Mouse (Mus musculus): ENCODE measurements at regions not wholly inside any gene's neighbourhood (a gene's known extent, or its start where the extent isn't known, plus 50 kb on each side); places are given as distances from the start of the nearest gene placed in this dataset.

GRCm38 (mm10) chr1:124652251-124652861 is 607.0 kb upstream of the Dpp10 start:
- Histone ChIP-seq H3K27ac (no peak overlapping the region), H3K27me3 (ENCODE audit: insufficient read depth, low read length) (no peaks in the 10 kb centered on the region), H3K9me3 (ENCODE audit: low read length) (no peaks in the 10 kb centered on the region), H3K4me2 (ENCODE audit: low read depth, low read length) (no peak overlapping the region), H3K9ac (replicated peaks; ENCODE audit: low read length) (no peak overlapping the region), H3K4me3 (ENCODE audit: low read length) (no peak overlapping the region), H3K36me3 (ENCODE audit: insufficient read depth, low read length) (no peaks in the 10 kb centered on the region), H3K4me1 (ENCODE audit: insufficient read depth, low read length) (no peaks in the 10 kb centered on the region)
- 63% methylated on average over 3 of the region's 3 CpGs for WGBS
- DNase-seq (ENCODE audit: low spot score) (peak; percentile 76), ATAC-seq (no peak)
- TF ChIP-seq CTCF (IDR thresholded peaks at IDR 0.05; ENCODE audit: low read depth): peak; percentile 66

DNA sequence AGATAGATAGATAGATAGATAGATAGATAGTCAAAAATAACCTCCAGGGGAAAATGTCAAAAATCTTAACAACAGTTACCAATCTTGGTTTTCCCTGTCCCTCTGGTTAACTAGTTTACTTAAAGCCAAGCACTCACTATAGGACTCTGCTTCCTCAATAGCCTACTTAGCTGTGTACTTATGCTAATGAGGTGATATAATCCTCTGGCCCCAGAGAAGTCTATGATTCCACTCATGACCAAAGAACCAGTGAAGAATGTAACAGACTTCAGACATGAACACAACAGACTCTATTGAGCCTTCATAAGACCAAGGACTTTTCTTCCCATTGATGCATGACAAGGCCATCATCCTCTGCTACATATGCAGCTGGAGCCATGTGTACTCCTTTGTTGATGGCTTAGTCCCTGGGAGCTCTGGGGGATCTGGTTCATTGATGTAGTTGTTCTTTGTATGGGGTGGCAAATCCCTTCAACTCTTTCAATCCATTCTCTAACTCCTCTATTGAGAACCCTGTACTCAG is 589.9 kb upstream of the Dpp10 start:
- H3K4me3 ChIP-seq (ENCODE audit: low read length): no peak overlapping the region
- H3K4me2 ChIP-seq (ENCODE audit: low read depth, low read length): no peak overlapping the region
- H3K36me3 ChIP-seq (ENCODE audit: insufficient read depth, low read length): no peaks in the 10 kb centered on the region
- DNase-seq (ENCODE audit: low spot score) (no peak), ATAC-seq (no peak)
- H3K27me3 ChIP-seq (ENCODE audit: insufficient read depth, low read length): no peaks in the 10 kb centered on the region
- no peaks in the 10 kb centered on the region for H3K9me3 ChIP-seq (ENCODE audit: low read length)
- TF ChIP-seq CTCF (IDR thresholded peaks at IDR 0.05; ENCODE audit: low read depth): no peak
- H3K4me1 ChIP-seq (ENCODE audit: insufficient read depth, low read length): no peaks in the 10 kb centered on the region
- no peak overlapping the region for H3K9ac ChIP-seq (replicated peaks; ENCODE audit: low read length)
- no peak overlapping the region for H3K27ac ChIP-seq

DNA sequence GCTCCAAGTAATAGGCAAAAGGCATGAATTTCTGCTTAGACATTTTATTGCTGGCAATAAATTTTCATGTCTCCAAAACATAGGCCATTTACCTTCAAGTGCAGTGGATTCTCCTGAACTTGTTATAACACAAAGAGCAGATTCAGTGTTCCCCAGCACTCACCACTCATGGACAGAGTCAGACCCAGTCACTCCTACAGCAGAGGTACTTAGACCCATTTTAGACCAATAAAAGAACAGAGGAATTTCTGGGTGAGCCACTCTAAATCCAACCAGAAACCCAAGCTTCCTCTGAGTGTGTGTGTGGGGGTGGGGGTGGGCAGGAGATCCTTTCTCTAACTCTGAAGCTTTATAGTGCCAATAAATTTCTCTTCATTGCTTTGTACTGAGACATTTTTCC is 584.7 kb upstream of the Dpp10 start:
- no peak for TF ChIP-seq CTCF (IDR thresholded peaks at IDR 0.05; ENCODE audit: low read depth)
- Histone ChIP-seq H3K9ac (replicated peaks; ENCODE audit: low read length) (no peak overlapping the region), H3K27ac (no peak overlapping the region), H3K4me2 (ENCODE audit: low read depth, low read length) (no peak overlapping the region), H3K9me3 (ENCODE audit: low read length) (no peaks in the 10 kb centered on the region), H3K4me3 (ENCODE audit: low read length) (no peak overlapping the region), H3K4me1 (ENCODE audit: insufficient read depth, low read length) (no peaks in the 10 kb centered on the region), H3K36me3 (ENCODE audit: insufficient read depth, low read length) (no peaks in the 10 kb centered on the region), H3K27me3 (ENCODE audit: insufficient read depth, low read length) (no peaks in the 10 kb centered on the region)
- ATAC-seq: no peak
- DNase-seq (ENCODE audit: low spot score): no peak

- no peaks in the 10 kb centered on the region for H3K27me3 ChIP-seq (ENCODE audit: insufficient read depth, low read length)
- no peaks in the 10 kb centered on the region for H3K4me1 ChIP-seq (ENCODE audit: insufficient read depth, low read length)
- no peak overlapping the region for H3K27ac ChIP-seq
- DNase-seq (ENCODE audit: low spot score) (no peak), ATAC-seq (no peak)
- no peaks in the 10 kb centered on the region for H3K9me3 ChIP-seq (ENCODE audit: low read length)
- WGBS: 83% methylated on average over 1 of the region's 1 CpGs
- no peak overlapping the region for H3K9ac ChIP-seq (replicated peaks; ENCODE audit: low read length)
- H3K4me3 ChIP-seq (ENCODE audit: low read length): no peak overlapping the region
- TF ChIP-seq CTCF (IDR thresholded peaks at IDR 0.05; ENCODE audit: low read depth): no peak
- no peaks in the 10 kb centered on the region for H3K36me3 ChIP-seq (ENCODE audit: insufficient read depth, low read length)
- no peak overlapping the region for H3K4me2 ChIP-seq (ENCODE audit: low read depth, low read length)
These were observed 539.3 kb upstream of the Dpp10 start for GRCm38 (mm10) chr1:124584620-124585019.

All from hindbrain, postnatal 0 days (tissue).